Mouse (Mus musculus) testis, adult 2 months (tissue): ENCODE measurements around the gene Gpr153. TPM values are rescaled to one million over a fixed set of nuclear protein-coding genes. Genes with fewer than 3 reads are reported as not detected.

Experiments
- H3K27ac ChIP-seq: fragments of 200-500 bp; 2 replicates; pipeline ENCODE4 v1.5.1; 2012; ENCODE audit warnings: low read depth, low read length; ENCODE audit not compliant: control insufficient read depth, insufficient read depth
- H3K27me3 ChIP-seq: fragments of 200-500 bp; 2 replicates; pipeline ENCODE4 v1.6.1; 2012; ENCODE audit warnings: mild to moderate bottlenecking, low read length, moderate library complexity; ENCODE audit not compliant: control insufficient read depth, insufficient read depth
- H3K36me3 ChIP-seq: fragments of 200-500 bp; 2 replicates; pipeline ENCODE4 v1.6.1; 2012; ENCODE audit warnings: mild to moderate bottlenecking, low read length; ENCODE audit not compliant: control insufficient read depth, insufficient read depth
- H3K4me1 ChIP-seq: fragments of 200-500 bp; 2 replicates; pipeline ENCODE4 v1.6.1; 2012; ENCODE audit warnings: low read length; ENCODE audit not compliant: control insufficient read depth, insufficient read depth
- H3K4me3 ChIP-seq: fragments of 200-500 bp; 2 replicates; pipeline ENCODE4 v1.5.1; 2012; ENCODE audit warnings: low read depth, mild to moderate bottlenecking, low read length, moderate library complexity, mixed read lengths; ENCODE audit not compliant: control insufficient read depth
- CTCF ChIP-seq: fragments of 200-500 bp; IDR thresholded peaks from 2 replicates; pipeline ENCODE4 v1.5.1; 2012; ENCODE audit warnings: low read depth, mild to moderate bottlenecking, inconsistent platforms, low read length, moderate library complexity; ENCODE audit not compliant: control insufficient read depth, insufficient read depth, insufficient replicate concordance
- POLR2A ChIP-seq: fragments of 200-500 bp; IDR thresholded peaks from 2 replicates; pipeline ENCODE4 v1.6.1; 2012; ENCODE audit warnings: low read depth, mild to moderate bottlenecking, inconsistent platforms, low read length, moderate library complexity; ENCODE audit not compliant: control insufficient read depth
- polyA plus RNA-seq: library from polyadenylated mRNA; depleted of rRNA; stranded (reverse); fragments of >200 nt; gene quantifications from 2 replicates; pipeline ENCODE4 v1.2.3, GENCODE M21; 2012

Gene Gpr153
- polyA plus RNA-seq, 1 experiment: 18.9 TPM

DNA sequence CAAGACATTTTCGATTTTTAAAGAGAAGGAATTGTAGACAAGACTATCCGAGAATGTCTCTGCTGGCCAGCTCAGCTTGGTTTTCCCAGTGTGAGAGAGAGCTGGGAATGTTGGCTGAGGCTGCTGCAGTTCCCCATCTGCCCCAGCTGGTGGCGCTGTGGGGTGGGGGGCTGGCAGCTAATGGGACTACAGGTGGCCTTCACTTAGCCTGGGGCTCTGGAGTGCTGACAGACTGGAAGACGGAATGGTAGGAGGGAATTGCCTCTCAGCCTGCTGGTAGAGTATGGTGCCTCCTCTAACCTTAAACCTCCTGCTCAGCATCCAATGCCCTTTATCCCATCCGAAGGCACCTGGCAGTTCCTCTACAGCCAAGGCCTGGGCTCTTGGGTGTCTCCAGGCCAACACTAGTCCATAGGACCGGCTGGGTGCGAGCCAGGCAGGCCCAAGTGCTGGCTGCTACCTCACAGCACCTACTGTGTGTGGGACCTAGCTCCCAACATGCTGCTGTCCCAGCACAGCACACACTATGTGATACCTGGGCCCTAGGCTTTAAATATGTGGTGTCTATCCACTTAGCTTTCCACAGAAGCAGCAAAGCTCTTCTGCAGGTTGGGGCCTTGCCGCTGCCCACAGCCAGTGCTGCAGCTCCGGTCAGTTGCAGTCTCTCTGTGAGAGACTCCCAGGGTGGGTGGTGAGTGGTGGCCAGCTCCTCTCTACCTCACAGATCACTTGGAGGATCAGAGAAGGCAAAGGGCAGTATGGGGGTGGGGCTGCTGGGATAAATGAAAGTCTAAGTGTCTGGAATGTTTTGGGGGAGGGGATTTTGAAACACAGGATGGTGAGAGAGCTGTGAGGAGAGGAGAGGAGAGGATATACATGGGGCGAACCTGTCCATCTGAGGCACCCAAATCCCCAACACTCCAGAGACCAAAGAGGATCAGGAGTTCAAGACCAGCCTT is 2.6 kb downstream of the Gpr153 start:
- Histone ChIP-seq H3K36me3 (no peaks in the 10 kb centered on the region), H3K4me1 (peaks cover 8% of the 10 kb centered on the region), H3K27me3 (no peaks in the 10 kb centered on the region), H3K27ac (no peak overlapping the region), H3K4me3 (peak overlapping the region; percentile 65)
- TF ChIP-seq POLR2A (no peak), CTCF (peak; percentile 88)

DNA sequence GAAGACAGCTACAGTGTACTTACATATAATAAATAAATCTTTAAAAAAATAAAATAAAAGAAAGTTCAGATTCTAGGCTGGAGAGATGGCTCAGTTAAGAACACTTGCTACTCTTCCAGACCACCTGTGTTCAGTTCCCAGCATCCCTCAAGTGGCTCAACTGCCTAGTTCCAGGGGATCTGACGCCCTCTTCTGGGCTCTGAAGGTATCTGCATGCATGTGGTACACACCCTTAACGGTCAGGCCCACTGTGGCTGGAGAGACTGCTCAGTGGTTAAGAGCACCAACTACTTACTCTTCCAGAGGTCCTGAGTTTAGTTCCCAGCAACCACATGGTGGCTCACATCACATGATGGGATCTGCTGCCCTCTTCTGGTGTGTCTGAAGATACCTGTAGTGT is 3.9 kb downstream of the Gpr153 start:
- no peaks in the 10 kb centered on the region for H3K27me3 ChIP-seq
- no peaks in the 10 kb centered on the region for H3K36me3 ChIP-seq
- no peak for TF ChIP-seq POLR2A
- peak; percentile 54; the same call in 1 of the 2 replicates for TF ChIP-seq CTCF
- peaks cover 15% of the 10 kb centered on the region for H3K4me1 ChIP-seq
- no peak overlapping the region for H3K4me3 ChIP-seq
- no peak overlapping the region for H3K27ac ChIP-seq

DNA sequence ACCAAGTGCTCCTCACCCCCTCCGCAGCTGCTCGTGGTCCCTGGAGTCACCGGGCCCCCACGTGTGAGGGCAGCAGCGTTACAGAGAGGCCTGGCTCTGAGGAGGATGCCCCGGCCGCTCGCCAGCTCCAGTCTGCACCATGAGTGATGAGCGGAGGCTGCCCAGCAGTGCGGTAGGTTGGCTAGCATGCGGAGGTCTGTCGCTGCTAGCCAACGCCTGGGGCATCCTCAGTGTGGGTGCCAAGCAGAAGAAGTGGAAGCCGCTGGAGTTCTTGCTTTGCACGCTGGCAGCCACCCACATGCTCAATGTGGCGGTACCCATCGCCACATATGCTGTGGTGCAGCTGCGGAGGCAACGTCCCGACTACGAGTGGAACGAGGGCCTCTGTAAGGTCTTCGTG is 5.0 kb downstream of the Gpr153 start:
- Histone ChIP-seq H3K27ac (no peak overlapping the region), H3K36me3 (no peaks in the 10 kb centered on the region), H3K4me3 (no peak overlapping the region), H3K4me1 (peaks cover 23% of the 10 kb centered on the region), H3K27me3 (no peaks in the 10 kb centered on the region)
- no peak for TF ChIP-seq POLR2A
- TF ChIP-seq CTCF: no peak

DNA sequence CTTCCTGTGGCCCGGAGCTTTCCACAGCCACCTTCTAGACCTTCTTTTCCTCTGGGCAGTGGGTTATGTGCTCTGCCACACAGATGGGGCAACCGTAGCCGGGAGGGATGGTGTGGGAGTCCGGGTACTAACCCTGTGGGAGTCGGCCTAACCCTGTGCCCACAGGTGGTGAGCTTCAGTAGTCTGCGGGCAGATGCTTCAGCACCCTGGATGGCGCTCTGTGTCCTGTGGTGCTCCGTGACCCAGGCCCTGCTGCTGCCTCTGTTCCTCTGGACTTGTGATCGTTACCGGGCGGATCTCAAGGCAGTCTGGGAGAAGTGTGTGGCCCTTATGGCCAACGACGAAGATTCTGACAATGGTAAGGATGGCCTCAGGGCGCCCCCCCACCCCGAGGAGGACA is 7.6 kb downstream of the Gpr153 start:
- Histone ChIP-seq H3K36me3 (no peaks in the 10 kb centered on the region), H3K27ac (no peak overlapping the region), H3K27me3 (no peaks in the 10 kb centered on the region), H3K4me1 (peaks cover 26% of the 10 kb centered on the region), H3K4me3 (no peak overlapping the region)
- TF ChIP-seq CTCF: no peak
- no peak for TF ChIP-seq POLR2A

DNA sequence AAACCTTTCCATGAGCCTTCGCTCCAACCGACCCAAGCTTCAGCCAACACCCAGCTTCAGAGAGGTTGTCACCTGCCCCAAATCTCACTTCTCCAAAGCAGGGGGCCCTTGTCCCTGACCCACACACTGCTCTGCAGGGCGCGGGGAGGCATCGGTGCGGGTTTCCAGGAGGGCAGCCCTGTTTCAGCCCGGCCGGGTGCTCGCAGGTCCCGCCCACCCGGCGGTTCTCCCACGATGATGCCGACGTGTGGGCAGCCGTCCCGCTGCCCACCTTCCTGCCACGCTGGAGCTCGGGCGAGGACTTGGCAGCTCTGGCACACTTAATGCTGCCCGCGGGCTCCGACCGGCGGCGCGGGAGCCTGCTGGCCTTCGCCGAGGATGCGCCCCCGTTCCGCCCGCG is 8.7 kb downstream of the Gpr153 start:
- no peak for TF ChIP-seq CTCF
- no peak for TF ChIP-seq POLR2A
- peak overlapping the region; percentile 41 for H3K4me3 ChIP-seq
- no peak overlapping the region for H3K27ac ChIP-seq
- H3K27me3 ChIP-seq: no peaks in the 10 kb centered on the region
- H3K4me1 ChIP-seq: peaks cover 28% of the 10 kb centered on the region
- H3K36me3 ChIP-seq: no peaks in the 10 kb centered on the region

DNA sequence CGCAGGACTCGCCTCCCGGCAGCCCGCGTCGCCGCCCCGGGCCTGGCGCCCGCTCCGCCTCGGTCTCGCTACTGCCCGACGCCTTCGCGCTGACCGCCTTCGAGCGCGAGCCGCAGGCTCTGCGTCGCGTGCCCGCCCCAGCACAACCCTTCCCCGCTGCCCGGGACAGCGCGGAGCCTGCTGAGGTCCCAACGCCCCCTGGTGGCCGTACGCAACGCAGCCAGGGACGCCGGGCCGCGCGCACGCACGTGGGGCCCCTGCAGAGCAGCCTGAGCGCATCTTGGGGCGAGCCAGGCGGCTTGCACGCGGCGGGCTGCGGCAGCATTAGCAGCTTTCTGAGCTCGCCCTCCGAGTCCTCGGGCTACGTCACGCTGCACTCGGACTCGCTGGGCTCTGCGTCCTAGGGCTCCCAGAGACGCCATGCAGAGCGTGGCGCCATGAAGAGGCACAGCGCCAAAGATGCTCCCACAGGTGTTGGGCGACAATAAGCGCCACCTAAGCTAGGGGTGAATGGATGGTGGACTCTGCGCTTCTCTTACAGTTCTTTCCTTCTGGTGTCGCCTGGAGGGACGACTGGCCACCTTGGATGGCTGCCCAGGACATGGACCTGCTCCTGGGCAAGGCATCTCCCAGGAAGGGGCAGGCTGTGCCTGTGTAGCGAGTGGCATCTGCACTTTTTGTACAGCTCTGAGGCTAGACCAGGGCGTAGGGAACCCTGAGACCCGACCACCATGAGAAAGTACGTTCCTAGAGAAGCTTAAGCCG is 9.3 kb downstream of the Gpr153 start:
- Histone ChIP-seq H3K27me3 (no peaks in the 10 kb centered on the region), H3K27ac (no peak overlapping the region), H3K4me3 (peak overlapping the region; percentile 41), H3K36me3 (no peaks in the 10 kb centered on the region), H3K4me1 (peaks cover 28% of the 10 kb centered on the region)
- no peak for TF ChIP-seq POLR2A
- peak; percentile 85 for TF ChIP-seq CTCF

DNA sequence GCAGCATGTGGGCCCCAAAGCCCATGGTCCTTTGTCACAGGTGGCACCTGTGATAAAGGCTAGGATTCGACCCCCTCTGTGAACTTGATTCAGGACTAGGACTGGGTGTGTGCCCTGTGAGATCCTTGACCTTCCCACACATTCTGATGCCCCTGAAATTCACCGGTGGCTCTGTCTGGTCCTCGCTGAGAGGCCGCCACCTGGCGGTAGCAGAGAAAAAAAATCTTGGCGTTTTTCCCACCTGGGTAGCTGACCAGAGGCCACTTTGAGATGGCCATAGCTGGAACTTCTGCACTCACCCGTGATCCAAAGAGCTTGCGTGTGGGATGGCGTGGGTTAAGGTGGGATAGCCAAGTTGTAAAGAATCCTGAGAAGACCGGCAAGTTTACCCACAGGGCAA is 11.5 kb downstream of the Gpr153 start:
- no peak overlapping the region for H3K4me3 ChIP-seq
- H3K27me3 ChIP-seq: no peaks in the 10 kb centered on the region
- H3K4me1 ChIP-seq: peaks cover 35% of the 10 kb centered on the region
- TF ChIP-seq CTCF (peak; percentile 14; the same call in 1 of the 2 replicates), POLR2A (no peak)
- H3K27ac ChIP-seq: no peak overlapping the region
- no peaks in the 10 kb centered on the region for H3K36me3 ChIP-seq
